Mouse (Mus musculus): Measurements from ENCODE around the gene Art3. TPM values are rescaled to one million over a fixed set of nuclear protein-coding genes. Genes with fewer than 3 reads are reported as not detected.
"Not testable (repeated sequence)": the region's sequence is repeated elsewhere in the genome, so short reads cannot be mapped to it uniquely, and the experiment has no call there.

Gene Art3
- total RNA-seq, 2 experiments from 2014 or later: 4.1 to 5.6 TPM

DNA sequence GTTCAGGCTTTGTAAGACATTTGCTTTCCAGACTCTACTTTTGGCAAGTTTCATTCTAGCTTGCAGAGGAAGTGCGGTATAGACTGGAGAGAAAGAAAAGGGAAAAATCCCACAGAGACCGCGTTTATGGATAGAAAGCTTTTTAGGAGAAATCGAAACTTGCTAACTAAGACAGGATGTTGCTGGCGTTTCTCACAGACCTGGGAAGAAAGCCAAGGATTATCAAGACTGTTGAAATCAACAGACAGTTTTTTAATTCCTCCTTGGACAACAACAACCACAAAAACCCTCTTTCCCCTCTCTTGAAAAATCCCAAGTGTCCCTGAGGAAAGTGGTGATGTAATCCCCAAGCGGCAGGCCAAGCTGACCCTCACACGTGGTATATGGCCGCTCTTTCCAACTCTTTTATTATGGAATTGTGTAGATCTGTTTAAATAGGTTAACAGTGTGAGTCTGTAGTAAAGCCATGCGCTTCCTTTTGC is 773 bp downstream of the Art3 start:
- DNase-seq: no peak
- intact Hi-C loops (cut with DNase I): no loop called here

DNA sequence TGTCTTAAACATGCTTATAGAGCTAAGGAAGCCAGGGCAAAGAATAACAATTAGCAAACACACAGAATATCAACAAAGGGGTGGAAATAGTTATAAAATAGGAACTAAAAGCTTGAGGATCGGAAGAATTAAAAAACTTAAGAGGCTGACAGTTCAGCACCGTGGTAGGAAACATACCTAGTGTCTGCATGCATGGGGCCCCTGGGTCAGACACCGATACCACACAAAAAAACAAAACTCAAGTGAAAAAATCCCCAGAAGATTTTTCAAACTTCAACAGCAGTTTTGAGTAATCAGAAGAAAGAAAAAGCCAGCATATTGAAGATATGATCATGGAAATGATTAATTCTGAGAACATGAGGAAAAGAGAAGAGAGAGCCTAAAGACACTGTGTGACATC is 5.1 kb downstream of the Art3 start:
- intact Hi-C loops (cut with DNase I): no loop called here
- no peak for DNase-seq

DNA sequence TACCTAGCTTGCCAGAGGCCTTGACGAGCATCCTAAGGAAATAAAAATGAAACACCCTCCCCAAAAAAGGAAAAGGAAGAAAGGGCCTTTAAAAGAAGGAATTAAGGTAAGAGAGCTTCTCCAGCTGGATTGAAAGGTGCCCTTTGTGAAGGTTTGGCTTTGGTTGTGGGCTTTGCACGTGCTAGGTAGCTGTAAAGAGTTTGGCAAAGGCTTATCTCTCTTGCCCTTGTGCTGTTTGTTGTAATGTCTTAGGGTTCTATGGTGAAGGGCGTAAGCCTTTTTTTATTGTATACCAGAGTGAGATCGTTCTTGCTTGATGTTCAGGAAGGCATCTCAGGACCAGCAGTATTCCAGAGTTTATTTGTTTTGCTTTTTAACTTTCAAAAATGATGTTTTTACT is 9.0 kb downstream of the Art3 start:
- DNase-seq: no peak
- intact Hi-C loops (cut with DNase I): no loop called here

DNA sequence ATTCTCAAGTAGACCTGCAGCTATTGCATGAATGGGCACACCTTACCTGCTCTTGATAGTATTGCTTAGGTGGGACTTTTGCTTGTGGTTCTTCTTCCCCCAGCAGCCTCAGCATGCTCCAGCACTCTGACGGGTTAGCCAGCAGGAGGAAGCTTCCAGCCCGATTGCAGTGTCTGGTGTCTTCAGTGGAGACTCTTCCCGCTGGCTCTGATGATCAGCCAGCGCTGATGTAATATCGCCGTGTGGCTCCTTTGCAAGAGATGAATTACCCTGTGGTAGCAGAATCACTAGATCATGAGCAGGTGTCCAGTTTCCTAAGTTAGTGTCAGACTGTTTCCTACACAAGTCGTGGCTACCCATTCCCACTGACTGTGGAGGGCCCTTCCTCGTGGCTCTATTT is 13.4 kb downstream of the Art3 start:
- DNase-seq: no peak
- intact Hi-C loops (cut with DNase I): no loop called here

DNA sequence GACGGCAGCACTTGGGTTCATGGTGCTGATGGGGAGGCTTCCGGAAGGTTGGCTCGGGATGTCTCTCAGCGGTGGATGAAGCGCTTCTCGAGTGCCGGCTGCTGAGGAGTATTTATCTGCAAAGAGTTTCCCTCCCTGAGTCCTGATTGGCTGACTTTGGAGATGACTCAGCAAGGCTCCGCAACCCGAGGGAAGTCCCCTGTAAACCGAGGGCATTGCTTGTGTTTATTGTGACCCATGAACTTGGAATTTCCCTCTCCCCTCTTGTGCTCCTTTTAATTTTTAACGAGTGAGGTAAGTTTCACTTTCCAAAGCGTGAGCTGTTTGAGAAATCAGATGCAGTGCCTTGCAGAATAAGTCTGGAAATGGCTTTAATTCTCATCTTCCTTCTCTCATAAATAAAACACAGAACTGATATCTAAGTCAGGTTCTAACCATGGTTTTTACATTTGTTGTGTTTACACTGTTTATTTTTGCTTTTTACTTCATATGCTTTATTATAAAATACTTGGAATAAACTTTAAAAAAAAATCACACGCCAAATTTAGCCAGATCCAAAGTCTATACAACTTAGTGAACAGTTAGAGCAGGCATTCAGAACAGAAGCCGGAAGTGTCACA is 17.3 kb downstream of the Art3 start, which contains the start of gene Cxcl10:
Cxcl10 (minus strand) TSS at position 96 of the 620 bp plus-strand sequence.
- no peak for DNase-seq
- intact Hi-C loops (cut with DNase I): no loop called here

DNA sequence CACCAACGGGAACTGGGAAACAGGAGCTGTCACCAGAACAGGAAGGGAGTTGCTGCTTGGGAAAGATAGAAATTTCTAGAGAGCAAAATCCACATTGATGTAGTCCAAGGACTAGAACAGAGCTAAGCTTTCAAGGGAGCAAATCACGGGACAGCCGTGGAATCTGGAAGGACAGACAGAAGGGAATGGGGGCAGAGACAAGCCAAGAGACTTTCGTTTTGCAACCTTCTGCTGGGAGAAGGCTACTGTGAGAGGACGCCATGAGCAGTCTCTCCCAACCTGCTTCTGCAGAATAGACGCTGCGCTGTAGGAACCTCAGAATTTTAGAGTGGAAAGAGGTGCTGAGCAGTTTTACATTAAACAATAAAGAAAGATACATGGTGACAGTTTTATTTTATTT is 18.1 kb downstream of the Art3 start:
- intact Hi-C loops (cut with DNase I): no loop called here
- DNase-seq: no peak

DNA sequence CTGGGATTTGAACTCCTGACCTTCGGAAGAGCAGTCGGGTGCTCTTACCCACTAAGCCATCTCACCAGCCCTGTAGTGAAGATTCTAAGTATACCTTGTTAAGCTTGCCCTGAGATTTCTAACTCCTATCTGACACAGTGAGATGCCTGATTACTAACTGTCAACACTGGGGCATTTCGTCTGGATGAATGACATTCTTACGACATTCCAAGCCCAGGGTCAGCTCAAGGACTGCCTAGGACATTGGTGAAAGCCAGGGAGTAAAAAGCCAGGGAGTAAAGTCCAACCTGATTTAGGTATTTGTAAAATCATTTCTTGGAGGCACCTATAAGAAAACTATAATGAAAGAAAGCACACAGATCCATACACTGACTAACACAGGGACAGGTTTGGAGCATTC is 21.1 kb downstream of the Art3 start:
- intact Hi-C loops (cut with DNase I); DNase-seq: not testable (repeated sequence)

DNA sequence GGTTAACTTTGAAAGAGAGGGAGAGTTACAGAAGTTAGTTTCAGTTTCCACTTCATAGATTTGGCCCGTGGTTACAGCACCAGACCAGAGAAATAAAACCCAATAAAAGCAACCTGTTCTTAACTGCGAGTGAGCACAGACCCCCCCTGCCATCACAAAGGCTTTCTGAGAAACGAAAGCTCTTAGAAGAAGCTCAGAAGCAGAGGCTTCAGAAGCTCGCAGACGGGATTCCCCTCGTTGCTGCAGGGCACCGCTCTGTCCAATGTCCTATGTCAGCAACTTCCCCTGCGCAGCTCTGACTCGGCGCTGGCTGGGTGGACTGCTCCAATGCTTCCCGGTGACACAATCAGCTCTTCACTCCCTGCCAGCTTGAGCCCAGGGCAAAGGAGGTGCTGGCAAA is 21.9 kb downstream of the Art3 start:
- intact Hi-C loops (cut with DNase I): no loop called here

DNA sequence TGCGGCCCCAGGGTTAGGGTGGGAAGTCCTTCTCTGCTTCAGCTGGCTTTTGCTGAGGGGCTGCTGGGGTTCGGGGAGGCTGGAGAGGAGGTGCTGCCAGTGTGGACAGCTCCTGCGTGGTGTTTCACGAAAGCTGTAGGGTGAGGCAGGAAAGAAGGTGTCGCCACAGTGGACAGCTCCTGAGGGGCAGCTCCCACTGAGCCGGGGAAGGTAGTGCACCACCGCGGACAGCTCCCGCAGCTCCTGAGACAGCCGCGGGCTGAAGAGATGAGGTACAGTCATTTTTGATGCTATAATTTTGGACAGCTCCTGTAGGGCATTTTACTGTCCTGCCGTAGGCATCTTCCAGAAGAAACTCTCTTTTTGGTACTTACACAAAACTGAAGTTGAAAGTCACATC is 26.4 kb downstream of the Art3 start:
- intact Hi-C loops (cut with DNase I): no loop called here
- no peak for DNase-seq

More for the DNA sequence above, 21.9 kb downstream of the Art3 start:
- DNase-seq: no peak

DNA sequence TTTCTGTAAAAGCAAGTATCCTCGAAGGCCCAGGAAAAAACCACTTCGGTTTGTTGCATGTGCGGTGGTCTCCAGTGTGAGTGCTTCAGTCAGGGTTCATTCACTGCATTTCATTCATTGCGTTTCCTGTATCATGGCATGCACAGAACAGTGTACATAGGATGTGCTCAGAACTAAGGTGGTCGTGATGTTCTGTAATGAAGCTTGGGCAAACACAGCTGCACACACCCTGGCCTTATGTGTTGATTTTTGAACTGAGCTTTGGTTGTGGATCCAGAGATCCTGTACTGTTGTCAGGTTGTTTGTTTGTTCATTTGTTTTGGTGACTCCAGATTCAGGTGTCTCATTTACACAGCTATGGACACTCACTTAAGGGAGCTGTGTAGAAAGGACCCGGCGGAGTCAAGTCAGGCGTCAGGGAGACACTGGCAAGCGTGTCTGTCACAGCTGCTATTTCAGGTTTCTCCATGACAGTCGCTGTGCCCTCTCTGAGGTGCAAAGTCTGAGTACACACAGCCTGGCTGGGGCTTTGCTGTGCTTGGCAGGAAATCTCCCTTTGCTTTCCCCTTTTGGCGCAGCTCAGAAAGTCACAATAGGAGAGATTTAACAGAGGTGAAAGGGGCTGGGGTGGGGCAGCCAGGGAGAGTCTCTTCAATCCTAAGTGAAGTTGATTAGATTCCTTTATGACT is 27.3 kb downstream of the Art3 start:
- no peak for DNase-seq
- intact Hi-C loops (cut with DNase I): no loop called here

DNA sequence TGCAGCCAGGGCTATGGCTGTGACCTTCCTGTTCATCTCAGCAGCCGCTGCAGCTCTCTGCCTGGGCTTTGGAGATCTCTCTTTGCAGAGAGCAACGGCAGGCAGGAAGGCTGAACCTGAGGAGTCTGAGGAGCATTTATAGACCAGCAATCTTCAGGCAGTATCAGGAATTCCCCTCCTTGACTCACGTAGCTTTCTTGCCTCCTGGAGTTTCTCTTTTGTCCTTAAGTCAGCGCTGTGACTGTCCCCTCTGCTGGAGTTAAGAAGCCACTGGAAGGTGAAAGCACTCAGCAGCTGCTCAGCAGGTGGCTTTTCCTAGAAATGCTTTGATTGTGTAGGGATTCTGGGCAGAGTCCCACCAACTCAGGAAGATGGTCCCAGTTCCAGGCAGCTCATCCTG is 31.6 kb downstream of the Art3 start:
- DNase-seq: no peak
- intact Hi-C loops (cut with DNase I): no loop called here

DNA sequence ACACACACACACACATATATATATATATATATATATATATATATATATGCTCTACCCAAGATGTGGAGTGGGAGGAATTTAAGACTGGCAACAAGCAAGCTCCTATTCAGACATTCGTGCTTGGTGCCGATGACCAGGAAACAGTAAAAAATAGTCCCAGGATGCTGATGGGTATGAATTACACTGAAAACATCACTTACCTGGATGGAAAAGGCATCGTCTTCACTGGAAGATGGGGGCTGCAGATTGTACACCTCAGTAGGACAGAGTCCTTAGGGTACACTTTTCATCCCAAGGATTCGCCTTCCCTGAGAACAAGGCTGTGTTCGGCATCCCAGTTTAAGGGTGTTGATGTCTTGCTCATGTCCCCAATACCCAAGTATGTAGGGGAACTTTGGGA is 32.4 kb downstream of the Art3 start:
- intact Hi-C loops (cut with DNase I): no loop called here
- DNase-seq: no peak

DNA sequence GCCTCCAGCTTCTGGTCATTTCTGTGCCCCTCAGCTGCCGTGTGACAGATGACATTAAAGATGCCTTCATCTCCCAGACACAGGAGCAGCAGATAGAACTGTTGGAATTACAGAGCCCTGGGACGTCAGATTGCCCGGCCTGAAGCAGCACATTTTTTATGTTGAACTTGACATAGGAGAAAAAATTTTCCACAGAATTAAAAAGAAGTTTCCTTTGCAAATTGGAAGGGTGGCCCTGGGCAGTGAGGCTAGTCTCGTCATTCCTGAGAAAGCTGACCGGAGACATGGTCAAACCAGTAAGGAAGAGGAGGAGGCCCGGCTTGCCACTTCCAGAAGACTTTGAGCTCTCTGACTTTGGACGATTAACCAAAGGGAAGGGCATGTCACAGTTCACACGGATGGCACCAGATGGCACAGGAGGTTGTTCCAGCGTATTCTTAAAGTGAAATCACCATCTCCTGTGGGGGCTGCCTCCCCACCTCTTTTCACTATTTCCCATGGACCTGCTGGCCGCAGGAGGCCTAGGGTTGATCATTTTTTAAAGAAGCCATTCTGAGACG is 33.6 kb downstream of the Art3 start:
- peak; percentile 24 for DNase-seq
- intact Hi-C loops (cut with DNase I): no loop called here

DNA sequence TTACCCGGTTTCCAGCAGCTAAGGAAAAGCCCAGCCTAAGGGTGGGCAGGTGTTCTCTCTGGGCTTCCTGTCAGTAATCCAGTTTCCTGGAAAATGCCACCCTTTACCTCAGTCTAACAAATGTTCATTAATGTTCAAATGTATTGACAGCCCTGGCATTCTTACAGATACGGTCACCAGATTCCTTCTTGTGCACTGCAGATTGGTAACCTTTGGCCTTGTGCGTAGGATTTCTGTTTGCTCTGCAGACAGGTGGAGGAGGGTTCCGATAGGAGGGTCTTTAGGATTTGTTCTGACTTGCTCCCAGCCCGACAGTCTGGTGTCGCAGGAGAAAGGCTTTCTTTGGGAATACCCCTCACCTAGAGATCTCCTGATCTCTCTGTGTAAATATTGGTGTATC is 34.9 kb downstream of the Art3 start:
- intact Hi-C loops (cut with DNase I): no loop called here
- no peak for DNase-seq

DNA sequence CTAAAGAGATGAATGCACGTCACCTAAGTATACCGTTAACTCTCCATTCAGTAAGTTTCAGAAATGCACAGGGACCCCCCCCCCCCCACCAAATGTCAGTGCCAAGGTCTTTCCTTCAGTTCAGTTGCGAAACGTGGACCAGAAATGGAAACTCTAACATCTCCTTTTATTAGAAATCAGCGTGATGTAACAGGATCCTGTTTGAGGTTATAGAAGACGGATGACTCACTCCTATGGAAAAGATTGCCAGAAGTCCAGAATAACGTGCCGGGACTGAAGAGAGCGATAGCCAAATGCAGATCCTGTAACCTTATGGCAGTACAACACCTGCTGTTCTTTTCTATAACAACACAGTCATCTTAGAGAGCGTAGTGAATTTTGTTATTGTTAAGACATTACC is 36.8 kb downstream of the Art3 start:
- no peak for DNase-seq
- intact Hi-C loops (cut with DNase I): no loop called here

DNA sequence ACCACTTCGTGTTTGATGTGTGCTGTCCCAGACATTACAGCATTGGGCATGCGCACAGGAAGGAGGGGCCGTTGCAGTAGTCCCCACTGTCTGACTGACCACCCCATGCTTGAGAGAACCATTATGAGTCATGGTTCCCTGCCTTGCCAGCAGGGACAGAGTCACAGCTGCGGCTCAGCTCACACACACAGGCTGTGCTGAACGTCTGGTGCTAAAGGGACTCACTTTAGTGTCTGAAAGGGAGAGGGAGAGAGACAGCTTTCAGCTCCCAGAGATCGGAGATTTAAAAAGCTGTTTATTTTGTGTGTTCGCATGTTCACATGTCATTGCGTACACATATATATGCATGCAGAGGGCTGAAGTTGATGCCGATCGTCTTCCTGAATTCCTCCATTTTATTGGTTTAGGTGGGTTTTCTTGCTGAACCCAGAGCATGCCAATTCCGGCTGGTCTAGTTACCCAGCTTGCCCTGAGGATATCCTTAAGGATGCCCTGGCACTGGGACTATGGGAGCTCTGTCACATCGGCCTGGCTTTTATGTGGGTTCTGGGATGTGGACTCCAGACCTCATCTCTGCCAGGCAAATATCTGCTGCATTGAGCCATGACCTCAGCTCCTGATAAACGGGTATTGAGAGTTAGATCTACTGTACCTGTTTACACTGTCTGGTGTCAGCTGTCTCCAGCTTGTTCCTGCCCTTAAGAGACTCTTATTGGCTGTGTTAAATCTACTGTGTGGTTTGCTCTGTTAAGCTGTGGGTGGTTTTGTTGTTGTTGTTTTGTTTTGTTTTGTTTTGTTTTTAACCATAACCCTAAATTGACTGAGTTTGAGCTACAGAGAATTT is 37.7 kb downstream of the Art3 start:
- intact Hi-C loops (cut with DNase I): no loop called here
- DNase-seq: peak; percentile 87

DNA sequence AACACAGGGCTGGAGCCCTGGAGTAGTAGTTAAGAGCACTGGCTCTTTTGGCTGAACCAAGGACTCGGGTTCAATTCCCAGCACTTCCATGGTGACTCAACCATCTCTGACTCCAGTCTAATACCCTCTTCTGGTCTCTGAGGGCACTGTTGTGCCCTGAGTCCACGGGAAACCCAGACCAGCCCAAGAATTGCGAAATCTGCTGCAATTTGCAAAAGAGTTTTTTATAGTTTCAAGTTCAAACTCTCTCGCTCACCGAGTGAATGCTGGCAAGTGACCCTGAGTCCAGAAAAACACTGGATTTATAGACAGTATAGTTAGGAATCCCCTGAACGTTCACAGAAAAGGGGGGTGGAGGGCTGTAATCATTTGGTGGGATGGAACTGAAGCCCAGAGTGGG is 38.8 kb downstream of the Art3 start:
- no peak for DNase-seq
- intact Hi-C loops (cut with DNase I): no loop called here

DNA sequence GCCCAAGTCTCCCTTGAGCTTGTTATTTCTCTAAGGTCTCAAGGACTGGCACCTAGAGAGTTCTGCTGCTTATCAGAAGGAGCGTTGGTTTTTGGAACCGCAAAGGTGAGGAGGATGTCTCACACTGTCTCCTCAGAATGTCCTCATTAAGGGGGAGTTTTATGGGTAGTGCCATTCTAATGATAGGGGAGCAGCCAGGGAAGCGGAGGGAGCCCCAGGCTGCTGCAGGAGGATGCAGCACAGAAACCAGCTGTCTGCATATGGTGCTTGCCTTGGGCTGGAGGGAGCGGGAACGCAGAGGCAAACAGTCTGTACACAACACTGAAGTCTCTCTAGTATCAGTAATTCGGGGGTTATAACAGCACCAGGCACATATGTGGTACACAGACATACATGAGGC is 39.3 kb downstream of the Art3 start:
- DNase-seq: no peak
- intact Hi-C loops (cut with DNase I): no loop called here

DNA sequence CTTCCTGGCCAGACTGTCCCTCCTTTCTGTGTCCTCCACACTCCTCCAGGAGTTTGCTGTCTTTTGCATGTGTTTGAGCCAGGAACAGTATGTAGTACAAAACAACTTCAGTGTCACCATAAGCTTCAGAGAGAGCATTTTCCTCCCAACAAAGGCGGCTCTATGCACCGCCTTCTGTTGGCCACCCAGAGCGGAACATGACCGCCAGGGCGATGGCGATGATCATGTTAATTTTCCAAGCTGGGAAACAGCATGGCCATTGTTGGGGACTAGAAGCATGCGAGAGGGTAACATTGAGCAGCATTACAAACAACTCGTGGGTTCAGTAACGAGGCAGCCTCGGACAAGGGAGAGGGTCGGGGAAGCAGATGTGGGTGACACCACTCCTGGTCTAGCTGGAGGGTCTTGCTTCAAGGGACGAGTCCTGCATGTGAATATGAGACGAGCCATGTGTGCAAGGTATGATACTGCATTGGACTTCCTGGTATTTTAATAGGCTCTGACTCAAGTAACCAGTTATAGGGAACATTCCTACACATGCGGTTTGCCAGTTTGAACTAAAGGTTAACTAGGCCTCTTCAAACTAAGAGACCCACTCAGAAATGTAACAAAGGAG is 39.8 kb downstream of the Art3 start:
- intact Hi-C loops (cut with DNase I): no loop called here
- DNase-seq: peak; percentile 19

DNA sequence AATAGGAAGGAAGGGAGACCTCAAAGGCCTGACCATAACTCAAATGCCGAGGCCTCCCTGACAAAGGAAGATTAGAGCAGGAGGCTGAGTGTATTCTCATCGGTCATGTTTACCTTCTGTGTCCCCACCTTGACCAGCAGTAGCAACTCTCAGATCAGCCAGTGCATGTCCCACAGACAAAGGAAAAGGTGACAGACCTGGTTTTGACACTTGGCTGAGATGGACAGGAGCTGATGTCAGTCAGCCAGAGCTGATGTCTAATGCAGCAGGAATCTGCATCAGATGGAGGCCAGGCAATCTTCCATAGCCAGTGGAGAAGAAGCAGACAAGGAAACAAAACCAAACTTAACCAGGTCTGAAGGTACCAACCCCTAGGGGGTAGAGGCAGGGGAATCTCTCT is 41.0 kb downstream of the Art3 start:
- intact Hi-C loops (cut with DNase I): no loop called here
- DNase-seq: no peak

DNA sequence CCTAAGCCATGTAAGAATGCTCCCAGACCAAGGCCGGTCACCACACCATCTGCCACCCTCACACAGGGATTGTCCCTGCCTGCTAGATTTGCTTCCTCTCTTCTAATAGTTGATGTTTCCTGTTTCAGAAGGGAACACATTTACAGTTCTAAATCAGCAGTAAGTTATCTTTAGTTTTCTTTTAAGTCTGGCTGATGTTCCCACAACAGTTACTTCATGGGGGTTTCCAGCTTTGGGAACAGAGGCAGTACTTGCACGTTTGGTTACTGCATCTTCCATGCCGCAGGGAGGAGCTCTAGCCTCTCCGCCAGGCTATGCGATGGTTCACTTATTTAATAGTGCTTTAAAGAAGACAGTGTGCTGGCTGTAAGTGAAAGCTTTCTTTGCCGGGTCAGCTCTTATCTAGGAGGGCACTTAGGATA is 43.1 kb downstream of the Art3 start:
- DNase-seq: no peak
- intact Hi-C loops (cut with DNase I): no loop called here
